Mouse (Mus musculus): ENCODE data around the gene Smad3.

- TF ChIP-seq CTCF (IDR thresholded peaks at IDR 0.05; ENCODE audit: extremely low read depth, insufficient read depth, insufficient read length, insufficient replicate concordance) (no peak), POLR2A (IDR thresholded peaks at IDR 0.05; ENCODE audit: low read depth, low read length) (no peak)
Observed at GRCm38 (mm10) chr9:63660691-63661090, 97.1 kb downstream of the Smad3 start.

All from spleen, adult 2 months (tissue).